Mouse (Mus musculus): ENCODE measurements at regions not wholly inside any gene's neighbourhood (a gene's known extent, or its start where the extent isn't known, plus 50 kb on each side); places are given as distances from the start of the nearest gene placed in this dataset.

- Histone ChIP-seq H3K4me1 (replicated peaks) (0 out of 2 replicates have a peak, but pooled peaks cover 5% of the 10 kb centered on the region), H3K36me3 (no peaks in the 10 kb centered on the region), H3K9ac (no peak overlapping the region), H3K9me3 (no peaks in the 10 kb centered on the region), H3K27ac (no peak overlapping the region), H3K27me3 (replicated peaks) (no peaks in the 10 kb centered on the region), H3K4me2 (replicated peaks) (no peak overlapping the region), H3K4me3 (replicated peaks) (no peak overlapping the region)
- no peak for ATAC-seq
These were observed 201.0 kb upstream of the Id2 start for GRCm38 (mm10) chr12:25297960-25298359.

DNA sequence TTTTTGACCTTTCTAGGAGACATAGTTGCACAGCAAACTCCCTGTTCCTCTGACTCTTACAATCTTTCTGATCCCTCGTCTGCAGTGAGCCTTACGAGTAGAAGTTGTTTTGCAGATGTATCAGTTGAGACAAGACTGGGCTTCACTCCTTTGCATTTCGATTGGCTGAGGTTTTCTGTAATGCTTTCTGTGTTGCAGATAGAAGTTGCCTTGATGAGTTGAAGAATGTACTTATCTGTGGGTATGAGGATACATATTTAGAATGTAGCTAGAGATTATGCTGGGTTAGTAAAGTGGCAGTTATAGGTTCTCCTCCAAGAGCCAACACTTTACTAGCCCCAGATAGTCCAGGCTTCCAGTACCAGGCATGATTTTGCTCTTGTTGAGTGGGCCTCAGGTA lies 199.7 kb upstream of the Id2 start:
- no peak overlapping the region for H3K4me2 ChIP-seq (replicated peaks)

DNA sequence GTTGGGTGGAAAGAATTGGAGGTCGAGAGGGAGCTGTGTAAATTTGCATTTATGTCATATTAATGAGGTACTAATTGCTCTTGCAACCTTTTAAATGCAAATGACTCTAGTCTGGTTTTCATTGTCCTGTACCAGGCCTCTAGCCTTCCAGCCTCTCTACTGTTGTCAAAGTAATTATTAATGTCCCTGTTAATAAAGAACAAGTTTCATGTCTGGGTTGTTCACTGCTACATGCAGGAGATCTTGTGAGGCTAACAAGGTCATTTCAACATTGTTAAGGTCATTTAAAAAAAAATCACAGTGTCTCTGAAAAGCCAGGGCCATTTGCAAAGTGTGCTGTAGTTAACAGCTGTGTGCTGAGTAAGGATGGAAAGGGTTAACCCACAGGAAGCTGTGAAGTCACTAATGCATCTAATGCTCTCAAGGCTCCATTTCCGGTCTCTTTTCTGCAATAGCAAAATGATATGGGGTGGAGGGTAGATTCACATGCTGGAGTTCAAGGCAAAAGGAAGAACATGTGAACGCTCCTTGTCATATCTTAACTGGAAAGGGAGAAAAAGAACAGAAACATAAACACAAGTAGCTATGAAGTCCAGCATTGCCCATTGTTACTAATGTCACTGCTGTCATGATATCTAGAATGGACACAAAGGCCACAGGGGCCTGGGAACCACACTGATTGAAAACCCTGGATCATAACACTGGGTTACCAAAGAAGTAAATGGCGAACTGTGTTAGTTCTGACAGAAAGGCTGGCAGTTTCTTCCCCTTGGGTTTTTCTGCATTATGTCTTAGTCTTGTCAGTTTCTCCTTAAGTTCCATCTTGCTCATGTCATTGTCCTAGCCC lies 197.5 kb upstream of the Id2 start:
- Histone ChIP-seq H3K9ac (no peak overlapping the region), H3K27me3 (replicated peaks) (no peaks in the 10 kb centered on the region), H3K27ac (no peak overlapping the region), H3K9me3 (no peaks in the 10 kb centered on the region), H3K4me2 (replicated peaks) (no peak overlapping the region), H3K4me3 (replicated peaks) (no peak overlapping the region), H3K4me1 (replicated peaks) (no peaks in the 10 kb centered on the region), H3K36me3 (no peaks in the 10 kb centered on the region)
- ATAC-seq: no peak
- 55% methylated on average over 4 of the region's 4 CpGs for WGBS

More for the DNA sequence above, 199.7 kb upstream of the Id2 start:
- 89% methylated on average over 3 of the region's 3 CpGs for WGBS
- Histone ChIP-seq H3K4me1 (replicated peaks) (0 out of 2 replicates have a peak, but pooled peaks cover 5% of the 10 kb centered on the region), H3K9me3 (no peaks in the 10 kb centered on the region), H3K9ac (no peak overlapping the region), H3K27ac (no peak overlapping the region), H3K36me3 (no peaks in the 10 kb centered on the region), H3K27me3 (replicated peaks) (no peaks in the 10 kb centered on the region), H3K4me3 (replicated peaks) (no peak overlapping the region)
- ATAC-seq: no peak

DNA sequence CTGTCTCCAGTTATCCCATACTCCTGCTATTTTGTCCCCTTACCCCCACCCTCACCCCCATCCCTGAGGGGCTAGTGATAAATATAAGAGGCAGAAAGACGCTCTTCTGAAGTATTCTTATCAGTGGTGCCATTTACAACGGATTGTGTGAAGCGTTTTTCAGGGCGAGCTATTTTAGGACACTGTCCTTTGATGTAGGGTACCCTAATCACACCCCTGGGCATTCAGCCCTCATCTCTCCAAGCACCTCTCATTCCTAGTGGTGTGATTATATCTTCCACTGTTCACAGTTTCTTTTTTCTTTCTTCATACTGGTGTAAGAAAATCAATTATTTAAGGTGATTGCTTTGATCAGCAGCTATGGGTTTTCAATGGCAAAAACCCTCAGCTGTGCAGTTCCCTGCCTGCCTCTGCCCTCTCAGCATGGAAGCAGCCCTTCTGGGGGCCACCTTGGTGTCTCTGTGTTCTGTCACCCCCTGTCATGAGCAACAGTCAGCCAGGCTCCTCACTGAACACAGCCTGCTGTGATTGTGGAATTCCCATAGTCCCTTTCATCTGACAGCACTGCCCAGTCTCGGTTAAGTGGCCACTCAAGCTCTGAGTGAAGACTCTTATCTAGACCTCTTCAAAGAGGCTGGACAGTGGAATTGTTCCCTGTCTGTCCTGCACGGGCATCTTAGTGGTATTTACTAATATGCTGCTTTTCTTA lies 196.7 kb upstream of the Id2 start:
- no peak for ATAC-seq
- Histone ChIP-seq H3K4me2 (replicated peaks) (no peak overlapping the region), H3K36me3 (no peaks in the 10 kb centered on the region), H3K27ac (no peak overlapping the region), H3K27me3 (replicated peaks) (no peaks in the 10 kb centered on the region), H3K4me1 (replicated peaks) (no peaks in the 10 kb centered on the region), H3K4me3 (replicated peaks) (no peak overlapping the region), H3K9me3 (no peaks in the 10 kb centered on the region), H3K9ac (no peak overlapping the region)
- WGBS: 46% methylated on average over 6 of the region's 6 CpGs

- Histone ChIP-seq H3K9me3 (no peaks in the 10 kb centered on the region), H3K27ac (no peak overlapping the region), H3K9ac (no peak overlapping the region), H3K4me1 (replicated peaks) (no peaks in the 10 kb centered on the region), H3K36me3 (no peaks in the 10 kb centered on the region), H3K4me3 (replicated peaks) (no peak overlapping the region), H3K4me2 (replicated peaks) (no peak overlapping the region), H3K27me3 (replicated peaks) (no peaks in the 10 kb centered on the region)
- 78% methylated on average over 2 of the region's 2 CpGs for WGBS
- ATAC-seq: no peak
These were observed 192.4 kb upstream of the Id2 start for GRCm38 (mm10) chr12:25289381-25289780.

DNA sequence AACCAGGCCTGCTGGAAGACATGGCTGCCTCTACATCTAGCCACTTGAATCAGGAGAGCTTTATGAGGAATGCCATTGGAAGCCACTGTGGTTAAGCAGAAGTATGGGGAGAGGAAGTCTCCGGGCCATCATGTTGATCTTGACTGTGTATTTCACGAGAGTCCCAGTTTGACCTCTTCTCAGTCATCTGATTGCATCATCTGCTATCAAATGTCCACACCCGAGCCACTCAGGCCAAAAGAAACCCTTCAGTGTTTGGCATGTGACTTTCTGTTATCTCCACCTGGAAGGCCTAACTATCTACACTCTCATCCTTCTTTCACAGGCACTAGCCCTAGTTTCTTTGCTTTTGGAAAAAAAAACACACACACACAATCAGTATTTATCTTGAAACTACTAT lies 186.9 kb upstream of the Id2 start:
- no peak overlapping the region for H3K4me3 ChIP-seq (replicated peaks)
- no peaks in the 10 kb centered on the region for H3K36me3 ChIP-seq
- H3K27ac ChIP-seq: no peak overlapping the region
- H3K4me2 ChIP-seq (replicated peaks): no peak overlapping the region
- no peak overlapping the region for H3K9ac ChIP-seq
- H3K27me3 ChIP-seq (replicated peaks): no peaks in the 10 kb centered on the region
- no peak for ATAC-seq
- 68% methylated on average over 3 of the region's 3 CpGs for WGBS
- no peaks in the 10 kb centered on the region for H3K4me1 ChIP-seq (replicated peaks)
- H3K9me3 ChIP-seq: no peaks in the 10 kb centered on the region

DNA sequence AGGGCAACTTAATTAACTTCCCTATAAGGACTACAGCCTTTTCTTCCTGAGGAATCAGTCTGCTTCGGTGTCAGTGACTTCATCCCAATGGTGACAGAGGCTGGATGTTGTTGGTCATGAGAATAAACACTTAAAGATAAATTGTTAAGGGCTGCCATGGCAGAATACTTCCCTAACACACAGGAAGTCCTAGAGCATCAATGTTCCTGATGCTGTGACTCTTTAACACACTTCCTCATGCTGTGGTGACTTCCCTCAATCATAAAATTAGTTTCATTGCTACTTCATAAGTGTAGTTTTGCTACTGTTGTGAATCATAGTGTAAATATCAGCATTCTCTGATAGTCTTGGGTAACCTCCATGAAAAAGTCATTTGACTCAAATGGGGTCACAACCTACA lies 184.5 kb upstream of the Id2 start:
- H3K27me3 ChIP-seq (replicated peaks): no peaks in the 10 kb centered on the region
- no peak overlapping the region for H3K4me2 ChIP-seq (replicated peaks)
- H3K27ac ChIP-seq: no peak overlapping the region
- H3K9me3 ChIP-seq: no peaks in the 10 kb centered on the region
- no peaks in the 10 kb centered on the region for H3K4me1 ChIP-seq (replicated peaks)
- 73% methylated on average over 1 of the region's 1 CpGs for whole genome bisulfite sequencing
- no peak overlapping the region for H3K4me3 ChIP-seq (replicated peaks)
- no peaks in the 10 kb centered on the region for H3K36me3 ChIP-seq
- no peak for ATAC-seq
- no peak overlapping the region for H3K9ac ChIP-seq

GRCm38 (mm10) chr12:25273631-25274305 lies 176.8 kb upstream of the Id2 start:
- no peak overlapping the region for H3K27ac ChIP-seq
- ATAC-seq: no peak

GRCm38 (mm10) chr12:25272752-25273125 lies 175.8 kb upstream of the Id2 start:
- Histone ChIP-seq H3K4me3 (replicated peaks) (no peak overlapping the region), H3K9ac (no peak overlapping the region), H3K27ac (peak overlapping the region; percentile 1; the same call in 1 of the 2 replicates), H3K27me3 (replicated peaks) (no peaks in the 10 kb centered on the region), H3K4me2 (replicated peaks) (no peak overlapping the region), H3K9me3 (no peaks in the 10 kb centered on the region), H3K36me3 (no peaks in the 10 kb centered on the region), H3K4me1 (replicated peaks) (peaks cover 12% of the 10 kb centered on the region)
- ATAC-seq: peak; percentile 55
- WGBS: 22% methylated on average over 3 of the region's 3 CpGs

More at GRCm38 (mm10) chr12:25273631-25274305, 176.8 kb upstream of the Id2 start:
- Histone ChIP-seq H3K27me3 (replicated peaks) (no peaks in the 10 kb centered on the region), H3K36me3 (no peaks in the 10 kb centered on the region), H3K9ac (no peak overlapping the region), H3K4me3 (replicated peaks) (no peak overlapping the region), H3K4me2 (replicated peaks) (no peak overlapping the region), H3K4me1 (replicated peaks) (peaks cover 12% of the 10 kb centered on the region), H3K9me3 (no peaks in the 10 kb centered on the region)
- 68% methylated on average over 6 of the region's 6 CpGs for WGBS

GRCm38 (mm10) chr12:25272114-25272751 lies 175.3 kb upstream of the Id2 start:
- no peaks in the 10 kb centered on the region for H3K9me3 ChIP-seq

DNA sequence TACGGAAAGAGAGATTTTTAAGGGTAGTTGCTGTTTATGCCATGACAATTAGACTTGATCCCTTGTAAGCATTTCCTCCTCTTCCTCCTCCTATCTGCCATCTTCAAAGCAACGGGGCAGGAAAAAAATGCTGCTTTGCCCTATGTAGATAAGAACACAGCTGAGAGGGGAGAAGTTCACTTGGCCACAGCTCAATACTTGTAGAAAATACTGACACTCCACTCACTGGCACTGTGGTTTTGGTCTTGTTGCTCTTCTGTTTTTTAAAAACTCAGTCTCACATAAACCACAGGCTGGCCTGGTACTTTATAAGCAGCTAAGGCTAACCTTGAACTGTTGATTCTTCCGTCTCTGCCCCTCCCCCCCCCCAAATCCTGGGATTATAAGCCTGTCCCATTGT lies 172.9 kb upstream of the Id2 start:
- no peaks in the 10 kb centered on the region for H3K9me3 ChIP-seq
- H3K27ac ChIP-seq: no peak overlapping the region
- no peak overlapping the region for H3K9ac ChIP-seq
- H3K4me3 ChIP-seq (replicated peaks): no peak overlapping the region
- 57% methylated on average over 3 of the region's 3 CpGs for WGBS
- peaks cover 15% of the 10 kb centered on the region for H3K4me1 ChIP-seq (replicated peaks)
- no peaks in the 10 kb centered on the region for H3K27me3 ChIP-seq (replicated peaks)
- ATAC-seq: no peak
- no peak overlapping the region for H3K4me2 ChIP-seq (replicated peaks)
- no peaks in the 10 kb centered on the region for H3K36me3 ChIP-seq

More at GRCm38 (mm10) chr12:25272114-25272751, 175.3 kb upstream of the Id2 start:
- peak overlapping the region; percentile 1; the same call in 1 of the 2 replicates for H3K27ac ChIP-seq
- peak; percentile 71 for ATAC-seq
- no peak overlapping the region for H3K4me2 ChIP-seq (replicated peaks)
- peaks cover 12% of the 10 kb centered on the region for H3K4me1 ChIP-seq (replicated peaks)
- H3K9ac ChIP-seq: no peak overlapping the region
- no peaks in the 10 kb centered on the region for H3K36me3 ChIP-seq
- no peak overlapping the region for H3K4me3 ChIP-seq (replicated peaks)
- WGBS: 25% methylated on average over 6 of the region's 6 CpGs
- no peaks in the 10 kb centered on the region for H3K27me3 ChIP-seq (replicated peaks)

All from intestine, embryonic 15.5 days (tissue).